Mouse (Mus musculus) layer of hippocampus, adult 11-12 months (tissue): ENCODE results near the gene Cisd3.

Experiments
- DNase-seq: peaks from one replicate; pipeline ENCODE4 v3.0.0; 2022; ENCODE audit warnings: low spot score

Cisd3 gene

DNA sequence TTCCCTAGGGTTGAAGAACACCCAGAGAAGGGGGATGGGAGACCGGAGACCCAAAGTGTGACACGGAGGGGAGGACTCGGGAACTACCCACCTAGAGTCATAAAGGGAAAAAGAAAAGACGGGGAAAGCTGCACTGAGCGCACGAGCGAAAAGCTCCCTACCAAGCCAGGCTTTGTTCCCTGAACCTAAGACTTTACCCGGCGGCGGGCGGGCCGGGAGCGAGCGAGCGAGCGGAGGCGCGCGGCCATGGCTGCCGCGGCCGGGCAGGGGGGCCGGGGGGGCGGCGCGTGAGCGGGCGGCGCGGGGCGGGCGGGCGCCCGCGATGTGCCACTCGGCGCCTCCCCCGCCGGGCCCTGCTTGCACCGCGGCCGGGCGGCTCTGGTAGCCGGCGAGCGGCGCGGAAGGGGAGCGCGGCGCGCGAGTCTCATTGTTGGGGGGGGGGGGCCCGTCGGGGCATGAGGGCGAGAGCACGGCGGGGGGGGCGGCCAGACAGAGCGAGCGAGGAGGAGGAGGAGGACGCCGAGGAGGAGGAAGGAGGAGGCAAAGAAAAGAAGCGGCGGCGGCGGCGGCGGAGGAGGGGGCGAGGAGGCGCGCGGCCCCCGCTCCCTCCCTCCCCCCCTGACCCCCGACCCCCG is 22.6 kb upstream of the Cisd3 start, which contains the start of gene Mllt6:
Gene Mllt6, plus strand, starts transcription at position 522 of the 635 bp plus-strand sequence.
- peak; percentile 77 for DNase-seq

GRCm38 (mm10) chr11:97663528-97664338 is 21.9 kb upstream of the Cisd3 start:
- no peak for DNase-seq

GRCm38 (mm10) chr11:97664339-97664665 is 21.3 kb upstream of the Cisd3 start:
- DNase-seq: no peak

DNA sequence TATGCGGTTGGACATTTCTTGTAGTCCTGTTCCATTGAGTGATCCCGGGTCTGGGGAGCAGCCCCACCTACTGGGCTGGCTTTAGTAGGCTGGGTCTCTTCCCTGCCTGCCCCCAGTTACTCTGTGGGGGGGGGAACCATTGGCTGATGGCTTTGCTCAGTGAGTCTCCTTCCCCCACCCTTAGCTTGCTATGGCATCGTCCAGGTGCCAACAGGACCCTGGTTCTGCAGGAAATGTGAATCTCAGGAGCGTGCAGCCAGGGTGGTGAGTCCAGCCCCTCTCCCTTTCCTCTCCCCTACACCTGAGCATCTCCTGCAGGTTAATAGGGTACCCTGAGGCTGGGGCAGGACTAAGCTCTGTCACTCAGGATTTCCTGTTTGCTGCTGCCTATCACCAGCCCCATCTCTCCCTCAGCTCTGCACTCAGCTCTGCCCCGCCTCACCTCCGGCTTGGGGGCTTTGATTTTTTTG is 20.8 kb upstream of the Cisd3 start:
- no peak for DNase-seq

DNA sequence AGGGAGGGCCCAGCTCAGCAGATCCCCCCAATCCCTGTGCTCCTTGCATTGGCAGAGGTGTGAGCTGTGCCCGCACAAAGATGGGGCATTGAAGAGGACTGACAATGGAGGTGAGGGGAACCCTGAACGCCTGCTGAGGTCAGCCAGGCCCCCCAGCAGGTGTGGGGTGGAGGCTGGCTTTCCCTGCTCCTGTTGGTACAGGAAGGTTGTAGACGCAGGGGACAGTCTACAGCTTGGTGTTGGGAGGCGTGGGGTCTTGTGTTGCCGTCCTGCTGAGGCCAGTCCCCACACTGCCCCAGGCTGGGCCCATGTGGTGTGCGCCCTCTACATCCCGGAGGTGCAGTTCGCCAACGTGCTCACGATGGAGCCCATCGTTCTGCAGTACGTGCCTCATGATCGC is 20.2 kb upstream of the Cisd3 start:
- DNase-seq: no peak

DNA sequence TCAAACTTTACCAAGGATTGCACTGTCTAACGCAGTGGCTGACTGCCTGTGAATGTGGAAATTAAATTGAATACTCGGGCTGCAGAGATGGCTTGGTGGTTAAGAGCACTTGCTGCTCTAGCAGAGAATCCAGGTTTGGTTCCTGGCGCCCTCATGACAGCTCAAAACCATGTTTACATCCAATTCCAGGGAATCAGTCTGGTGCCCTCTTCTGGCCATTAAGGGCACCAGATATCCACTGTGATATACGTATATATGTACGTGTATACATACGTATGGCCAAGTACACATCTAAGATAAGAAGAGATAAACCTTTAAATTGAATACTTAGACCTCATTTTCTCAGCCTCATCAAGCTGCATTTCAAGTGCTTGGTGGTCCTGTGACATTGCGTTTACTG is 19.4 kb upstream of the Cisd3 start:
- DNase-seq: no peak

- no peak for DNase-seq
These were observed 18.8 kb upstream of the Cisd3 start for GRCm38 (mm10) chr11:97666794-97667193.

GRCm38 (mm10) chr11:97668160-97668559 is 17.5 kb upstream of the Cisd3 start:
- DNase-seq: no peak

DNA sequence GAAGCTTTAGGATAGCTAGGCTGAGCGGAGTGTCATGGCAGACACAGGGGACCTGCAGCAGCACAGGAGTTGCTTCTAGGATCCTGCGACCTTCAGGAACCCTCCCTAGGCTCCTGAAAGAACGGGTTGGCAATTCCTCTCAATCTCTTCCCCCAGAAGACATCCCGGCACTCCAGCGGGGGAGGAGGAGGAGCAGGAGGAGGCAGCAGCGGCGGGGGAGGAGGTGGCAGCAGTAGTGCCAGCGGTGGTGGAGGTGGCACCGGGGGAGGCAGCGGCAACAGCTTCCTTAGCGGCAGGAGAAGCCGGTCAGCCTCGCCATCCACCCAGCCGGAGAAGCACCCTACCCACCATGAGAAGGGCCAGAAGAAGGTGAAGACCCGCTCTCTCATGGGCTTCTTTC is 16.4 kb upstream of the Cisd3 start:
- DNase-seq: no peak

- DNase-seq: no peak
These were observed 15.8 kb upstream of the Cisd3 start for GRCm38 (mm10) chr11:97669829-97670228.

GRCm38 (mm10) chr11:97670234-97671176 is 15.1 kb upstream of the Cisd3 start:
- no peak for DNase-seq

- no peak for DNase-seq
These were observed 14.5 kb upstream of the Cisd3 start for GRCm38 (mm10) chr11:97671177-97671527.

- DNase-seq: no peak
These were observed 12.5 kb upstream of the Cisd3 start for GRCm38 (mm10) chr11:97673148-97673547.

DNA sequence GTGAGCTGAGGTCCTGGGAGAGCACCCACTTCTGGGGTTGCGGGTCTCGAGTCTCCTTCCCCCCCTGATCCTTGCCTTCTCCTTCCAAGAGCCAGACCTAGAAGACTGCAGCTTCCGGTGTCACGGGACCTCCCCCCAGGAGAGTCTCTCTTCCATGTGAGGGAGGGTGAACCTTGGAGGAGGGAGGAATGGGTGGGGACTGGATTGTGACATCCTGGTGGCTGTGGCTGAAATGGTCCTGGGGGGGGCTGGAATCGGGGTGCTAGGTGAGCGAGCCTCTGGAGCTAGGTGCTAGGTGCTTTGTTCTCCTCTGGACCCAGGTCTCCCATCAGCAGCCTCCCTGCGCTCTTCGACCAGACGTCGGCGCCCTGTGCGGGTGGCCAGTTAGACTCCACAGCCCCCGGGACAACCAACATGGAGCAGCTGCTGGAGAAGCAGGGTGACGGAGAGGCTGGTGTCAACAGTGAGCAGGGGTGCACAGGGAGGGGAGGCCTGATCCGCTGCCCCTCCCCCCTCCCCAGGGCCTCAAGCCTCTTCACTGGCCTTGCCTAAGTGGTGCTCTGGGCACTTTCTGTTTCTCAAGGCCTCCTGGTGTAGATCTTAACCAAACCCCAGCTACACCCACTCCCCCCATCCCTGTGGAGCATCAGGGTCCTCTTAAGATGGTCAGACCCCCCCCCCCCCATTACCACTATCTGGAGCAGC is 9.4 kb upstream of the Cisd3 start:
- no peak for DNase-seq

DNA sequence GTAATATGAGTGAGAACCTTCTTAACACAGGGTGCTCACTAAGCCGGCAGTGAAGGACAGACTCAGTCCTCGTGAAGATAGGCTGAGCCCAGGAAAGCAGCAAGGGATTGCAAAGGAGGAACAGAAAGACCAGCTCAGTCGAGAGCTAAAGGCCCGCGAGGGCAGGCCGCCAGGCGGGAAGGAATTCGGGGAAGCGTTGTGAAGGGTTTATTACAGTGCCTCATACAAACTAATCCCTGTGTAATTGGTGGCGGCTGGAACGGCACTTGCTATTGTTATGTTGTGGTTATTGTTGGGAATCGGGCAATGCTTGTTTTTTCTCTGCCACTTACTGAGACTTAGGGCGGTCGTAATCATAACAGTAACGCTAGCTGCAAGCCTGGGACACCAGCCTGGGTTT is 8.2 kb upstream of the Cisd3 start:
- DNase-seq: no peak

DNA sequence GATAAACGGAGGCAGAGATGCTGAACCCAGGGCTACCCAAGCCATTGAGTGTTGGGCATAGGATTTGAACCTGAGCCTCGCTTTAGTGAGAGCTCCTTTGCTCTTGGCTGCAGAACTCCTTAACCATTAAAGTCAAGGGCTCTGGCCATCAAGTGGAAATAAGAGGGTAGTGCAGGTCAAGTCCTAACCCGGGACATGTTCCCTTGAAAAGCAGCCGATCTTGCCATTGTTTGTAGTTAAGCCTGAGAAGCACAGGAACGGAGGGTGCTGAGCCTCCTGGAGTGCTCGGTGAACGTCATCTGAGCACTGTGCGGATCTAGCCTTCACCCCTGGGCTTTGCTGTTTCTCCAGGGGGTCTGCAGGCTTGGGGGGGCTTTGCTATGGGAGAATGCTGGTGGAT is 7.8 kb upstream of the Cisd3 start:
- no peak for DNase-seq

- DNase-seq: no peak
These were observed 7.3 kb upstream of the Cisd3 start for GRCm38 (mm10) chr11:97678301-97678700.

GRCm38 (mm10) chr11:97680430-97680829 is 5.2 kb upstream of the Cisd3 start:
- no peak for DNase-seq

DNA sequence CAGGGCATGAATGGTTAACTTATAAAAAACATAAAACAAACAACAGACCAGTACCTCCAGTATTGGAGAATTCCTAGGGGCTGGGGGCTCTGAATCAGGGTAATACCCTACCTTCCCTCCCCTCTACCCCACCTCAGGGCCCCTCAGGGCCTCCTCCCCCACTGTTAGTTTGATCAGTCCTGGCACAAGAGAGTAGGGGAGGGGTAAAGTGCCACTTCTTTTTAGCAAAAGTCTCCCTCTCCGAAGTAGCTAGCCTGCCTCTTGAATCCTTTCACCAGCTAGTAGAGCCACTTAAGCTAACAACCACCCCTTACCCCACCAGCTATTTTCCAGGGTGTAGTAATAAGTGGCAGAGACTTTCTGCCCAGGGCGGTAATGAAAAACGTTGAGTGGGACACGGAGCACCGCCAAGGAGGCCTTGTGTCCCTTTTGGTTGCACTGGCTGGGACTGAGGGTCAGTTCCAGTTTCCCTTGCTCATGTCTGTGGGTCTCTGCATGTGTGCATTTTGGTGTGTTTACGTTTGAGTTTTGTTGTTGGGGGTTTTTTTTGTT is 3.0 kb upstream of the Cisd3 start:
- DNase-seq: no peak

DNA sequence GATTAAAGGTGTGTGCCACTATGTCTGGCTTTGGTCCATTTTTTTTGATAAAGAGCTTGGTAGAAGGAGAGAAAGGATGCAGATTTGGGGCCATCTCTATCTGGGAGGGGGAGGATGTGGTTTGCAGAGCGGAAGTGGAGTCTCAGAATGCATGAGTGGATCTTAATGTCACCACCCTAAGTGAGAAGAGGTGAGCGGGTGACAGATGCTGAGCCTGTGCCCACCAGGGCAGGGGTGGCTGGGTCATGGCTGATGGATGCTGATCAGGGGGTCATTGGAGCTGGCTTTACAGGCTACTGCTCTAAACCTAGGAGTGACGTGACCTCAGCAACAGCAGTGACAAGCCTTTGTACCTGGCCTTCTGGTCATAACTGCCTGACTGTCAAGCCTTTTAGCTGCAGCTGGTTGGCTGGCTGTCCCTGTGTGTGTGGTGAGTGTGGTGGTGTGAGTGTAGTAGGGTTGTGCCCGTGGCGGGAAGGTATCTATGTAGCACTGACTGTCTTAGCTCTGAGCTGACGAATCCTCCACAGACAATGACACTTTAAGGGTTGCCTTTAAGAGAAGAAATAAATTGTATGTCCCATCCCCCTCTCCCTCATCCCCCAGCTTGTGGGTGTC is 1.5 kb upstream of the Cisd3 start:
- DNase-seq: no peak

GRCm38 (mm10) chr11:97684766-97685165 is 860 bp upstream of the Cisd3 start:
- no peak for DNase-seq
